Mouse (Mus musculus) MN1 (cell line): ENCODE data around the gene Insl5.

Experiments
- DNase-seq: peaks from one replicate; pipeline ENCODE4 v3.0.0-alpha.2; 2016; ENCODE audit warnings: low spot score

Insl5 gene

DNA sequence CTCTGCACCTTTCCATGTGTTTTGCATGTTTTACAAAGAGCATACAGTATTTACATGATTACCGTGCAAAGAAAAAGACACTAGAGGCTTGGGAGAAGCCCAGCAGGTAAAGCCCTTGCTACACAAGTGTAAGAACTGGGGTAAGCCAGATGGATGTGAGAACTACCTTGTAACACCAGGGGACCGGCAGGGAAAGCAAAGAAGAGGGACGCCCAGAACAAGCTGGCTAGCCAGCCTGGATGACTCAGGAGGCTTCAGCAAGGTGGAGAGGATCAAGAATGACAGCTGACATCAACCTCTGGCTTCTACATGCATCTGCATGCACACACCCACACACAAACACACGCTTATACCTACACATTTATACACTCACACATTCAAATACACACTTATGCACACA lies 36.6 kb downstream of the Insl5 start:
- DNase-seq = no peak

DNA sequence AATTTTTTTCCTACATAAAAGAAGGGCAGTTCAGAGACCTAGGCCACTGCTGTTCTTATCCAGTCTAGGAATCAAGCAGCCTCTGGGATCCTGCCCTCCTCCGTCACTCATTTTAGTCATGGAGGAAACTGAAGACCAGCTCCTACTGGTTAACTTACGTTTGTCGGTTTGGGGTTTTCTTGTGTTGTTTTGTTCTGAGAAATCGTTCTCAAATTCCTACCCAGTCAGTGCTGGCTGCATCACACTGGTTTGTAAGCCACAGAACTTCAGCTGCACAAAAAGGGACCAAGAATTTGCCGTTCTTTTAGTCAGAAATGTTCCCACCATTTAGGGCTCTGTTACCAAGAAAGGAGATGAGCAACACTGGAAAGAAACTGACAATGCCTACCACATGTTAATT lies 37.3 kb downstream of the Insl5 start:
- DNase-seq = no peak

DNA sequence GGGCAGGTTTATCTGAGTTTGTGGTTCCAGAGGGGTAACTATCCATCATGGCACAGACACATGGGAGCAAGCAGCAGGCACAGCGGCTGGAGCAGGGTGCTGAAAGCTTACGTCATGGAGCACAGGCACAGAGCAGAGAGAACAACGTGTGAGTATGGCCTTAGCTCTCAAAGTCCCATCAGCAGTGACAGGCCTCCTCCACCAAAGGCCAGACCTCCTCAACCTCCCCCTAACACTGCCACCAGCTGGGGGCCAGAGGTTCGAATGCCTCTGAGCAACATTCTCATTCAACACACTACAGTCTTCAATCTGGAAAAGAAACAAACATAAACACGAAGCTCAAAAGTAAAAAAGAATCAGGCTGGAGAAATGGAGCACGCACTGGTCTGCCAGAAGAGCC lies 38.1 kb downstream of the Insl5 start:
- no peak for DNase-seq

DNA sequence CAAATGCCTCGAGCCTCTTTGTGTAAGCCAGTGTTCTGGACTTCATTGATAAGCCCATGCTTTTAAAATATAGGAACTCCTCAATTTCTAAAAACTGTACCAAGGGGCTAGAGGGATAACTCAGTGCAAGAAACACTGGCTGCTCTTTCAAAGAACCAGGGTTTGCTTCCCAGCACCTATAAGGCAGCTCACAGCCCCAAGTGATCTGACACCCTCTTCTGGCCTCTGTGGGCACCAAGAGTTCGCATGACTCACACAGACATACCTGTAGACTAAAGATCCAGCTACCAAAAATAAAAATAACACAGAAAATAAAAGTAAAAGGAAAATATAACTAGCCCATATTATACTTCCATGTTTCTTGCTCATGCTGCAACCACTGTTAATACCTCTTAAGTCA lies 38.9 kb downstream of the Insl5 start:
- DNase-seq = no peak

DNA sequence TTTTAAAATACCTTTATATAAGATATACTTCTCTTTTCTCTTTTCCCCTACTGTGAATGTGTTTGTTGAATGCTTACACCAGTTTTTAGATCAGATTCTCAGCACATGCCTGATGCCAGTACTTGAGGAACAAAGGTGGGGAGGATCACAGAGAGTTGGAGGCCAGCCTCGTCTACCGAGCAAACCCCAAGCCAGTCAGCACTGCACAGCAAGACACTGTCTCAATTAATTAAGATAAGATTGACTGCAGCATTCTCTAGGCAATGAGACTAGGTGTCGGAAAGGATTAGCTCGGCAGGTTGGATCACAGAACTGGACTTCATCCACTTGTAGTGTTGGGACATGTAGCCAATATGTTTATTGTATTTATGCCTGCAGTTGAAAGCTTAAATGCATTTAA lies 39.3 kb downstream of the Insl5 start:
- no peak for DNase-seq

DNA sequence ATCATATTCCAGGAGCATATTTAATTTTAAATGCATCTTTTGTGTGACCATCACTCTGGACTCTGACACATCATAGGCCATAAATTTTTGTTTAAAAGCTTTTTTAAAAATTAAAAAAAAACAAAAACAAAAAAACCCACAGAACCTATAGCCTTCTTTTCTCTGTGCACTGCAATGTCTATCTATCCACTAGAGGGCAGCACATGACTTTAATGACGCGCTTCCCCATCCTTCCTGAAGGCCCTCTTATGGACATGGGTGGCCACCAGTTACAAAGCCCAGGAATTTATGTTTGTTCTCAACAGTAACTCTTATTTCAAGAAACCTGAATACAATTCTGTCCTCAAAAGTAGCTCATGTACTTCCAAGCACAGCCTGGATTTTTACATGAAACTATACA lies 39.7 kb downstream of the Insl5 start:
- DNase-seq = peak; percentile 65

DNA sequence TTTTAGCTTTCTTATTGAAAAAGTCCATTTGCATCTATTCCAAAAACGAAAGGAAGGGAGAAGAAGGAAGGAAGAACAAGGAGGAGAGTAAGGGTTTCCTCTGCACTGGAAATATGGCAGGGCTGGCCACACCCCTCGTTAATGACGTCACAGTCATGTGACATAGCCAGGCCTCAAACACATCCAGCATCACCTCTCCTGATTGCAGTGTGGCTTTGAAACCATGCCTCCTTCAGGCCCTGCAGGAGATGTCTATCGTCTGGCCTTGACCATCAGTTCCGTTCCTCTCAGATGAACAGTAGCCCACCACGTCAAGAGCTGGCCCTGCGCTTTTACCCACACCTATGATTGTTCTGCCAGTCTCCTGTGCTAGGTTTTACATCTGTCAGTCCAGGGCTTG lies 40.5 kb downstream of the Insl5 start:
- peak; percentile 14 for DNase-seq

DNA sequence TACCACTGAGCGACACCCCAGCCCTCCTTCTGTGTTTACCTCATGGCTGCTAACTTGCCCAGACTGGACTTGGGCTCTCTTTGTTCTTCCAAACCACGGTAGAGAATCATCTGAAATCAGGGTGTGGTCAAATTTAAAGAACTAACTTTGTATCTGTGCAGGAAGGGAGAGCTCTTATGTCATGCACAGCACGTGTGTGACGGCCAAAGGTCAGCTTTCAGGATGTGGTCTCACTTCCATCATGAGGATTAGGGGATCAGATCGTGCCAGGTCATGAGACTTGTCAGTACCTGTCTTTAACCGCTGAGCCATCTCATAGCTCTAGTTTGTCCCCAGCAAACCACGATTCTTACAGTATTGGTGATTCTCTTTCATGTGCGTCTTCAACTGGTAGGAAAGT lies 44.9 kb downstream of the Insl5 start:
- no peak for DNase-seq

DNA sequence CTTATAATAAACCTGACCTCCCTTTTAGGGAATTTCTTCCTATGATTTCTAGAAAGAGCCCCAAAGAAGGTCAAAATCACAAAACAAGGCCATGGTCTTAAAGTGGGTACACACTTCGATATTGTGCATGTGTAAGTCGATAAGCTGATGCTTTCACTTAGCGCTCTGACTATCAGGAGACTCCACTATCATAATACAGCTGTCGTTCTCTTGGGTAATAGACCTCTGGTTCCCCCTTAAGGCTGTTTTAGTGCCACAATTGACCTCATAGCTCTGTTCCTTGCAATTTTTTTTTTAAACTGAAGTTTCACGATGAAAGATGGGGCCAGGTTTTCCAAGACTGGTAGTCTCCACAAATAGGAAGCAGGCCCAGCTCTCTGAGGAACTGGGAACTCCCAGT lies 47.3 kb downstream of the Insl5 start:
- DNase-seq = peak; percentile 15

DNA sequence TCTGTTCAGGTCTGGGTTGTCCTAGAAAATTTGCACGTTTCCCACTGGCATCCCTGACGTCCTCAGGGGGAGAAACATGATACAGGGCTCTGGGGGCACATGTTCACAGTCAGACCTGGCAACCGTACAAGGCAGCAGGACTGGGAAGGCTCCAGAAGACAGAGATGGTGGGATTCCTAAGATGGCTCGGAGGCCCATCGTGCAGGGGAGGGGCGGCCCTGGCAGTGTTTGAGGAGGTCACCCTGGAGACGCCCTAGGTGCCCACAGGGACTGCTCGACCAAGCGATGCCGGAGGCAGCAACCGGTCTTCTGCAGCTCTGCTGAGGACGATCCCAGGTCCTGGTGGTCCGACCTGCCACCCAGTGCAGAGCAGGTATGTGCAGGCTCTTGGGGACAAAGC lies 48.2 kb downstream of the Insl5 start, which contains the start of gene Tctex1d1:
Tctex1d1 (plus strand) TSS at position 167 of the 400 bp plus-strand sequence.
- peak; percentile 16 for DNase-seq

DNA sequence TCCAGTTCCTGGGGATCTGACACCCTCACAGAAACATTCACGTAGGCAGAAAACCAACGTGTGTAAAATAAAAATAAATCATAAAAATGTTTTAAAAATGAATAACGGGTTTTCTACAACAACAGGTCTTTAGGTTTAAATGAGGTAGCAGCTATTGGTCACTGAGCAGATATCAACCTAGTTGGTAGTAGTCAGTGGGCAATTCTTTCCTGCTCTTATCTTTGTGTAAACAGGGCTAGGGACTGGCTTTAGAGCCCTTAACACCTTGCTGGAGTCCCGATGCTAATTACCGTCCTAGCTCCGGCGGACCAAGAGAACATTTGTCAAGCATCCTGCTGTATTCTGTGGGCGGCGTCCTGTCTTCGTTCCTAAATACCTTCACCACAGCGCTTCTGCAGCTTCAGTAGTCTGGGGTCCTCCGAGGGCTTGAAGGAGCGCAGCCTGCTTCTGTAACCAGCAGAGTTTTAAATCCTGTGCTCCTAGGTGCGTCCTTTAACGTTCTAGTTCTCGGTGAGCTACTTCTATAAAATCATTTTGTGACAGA lies 48.8 kb downstream of the Insl5 start:
- DNase-seq = no peak

DNA sequence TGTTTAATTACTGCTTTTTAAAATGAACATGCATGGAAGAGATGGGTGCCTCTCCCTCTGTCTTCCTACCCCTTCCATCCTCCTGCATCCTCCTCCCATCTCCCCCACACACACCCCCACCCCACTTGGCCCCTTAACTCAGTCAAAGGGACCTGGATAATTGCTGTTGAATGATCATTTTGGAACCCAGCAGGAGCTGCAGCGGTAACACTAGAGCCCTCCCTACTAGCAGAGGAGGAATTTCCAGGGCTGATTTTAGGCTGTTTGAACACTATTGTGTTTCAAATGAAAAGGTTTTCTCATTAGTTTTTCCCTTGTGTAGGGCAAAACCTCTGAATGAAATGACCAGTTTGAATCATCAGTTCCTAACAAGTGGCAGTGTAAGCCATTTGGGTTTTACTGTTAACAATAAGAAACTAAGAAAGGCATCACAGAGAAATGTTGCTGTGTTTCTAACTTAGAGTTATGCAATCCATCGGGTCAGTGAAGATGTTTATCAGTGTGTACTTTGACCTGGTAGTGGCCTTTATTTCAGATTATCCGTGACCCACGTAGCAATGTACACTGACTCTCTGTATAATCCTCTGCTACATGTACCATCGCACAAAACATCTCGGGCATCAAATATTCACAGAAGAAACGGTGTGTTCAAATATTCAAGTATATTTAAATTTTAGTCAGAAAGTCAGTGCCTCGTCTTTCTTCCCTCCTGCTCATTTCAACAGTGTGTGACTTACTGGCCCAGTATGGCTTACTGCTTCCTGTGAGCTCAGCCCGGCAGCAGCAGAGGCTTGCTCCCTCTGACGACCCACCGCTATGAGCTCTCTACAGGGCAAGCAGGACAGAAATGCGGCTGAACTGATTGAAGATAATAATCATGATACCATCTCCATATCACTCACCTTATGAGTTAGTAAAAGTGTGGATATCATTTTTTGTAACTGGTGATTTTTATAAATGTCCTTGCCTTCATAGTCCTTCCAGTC lies 50.1 kb downstream of the Insl5 start:
- no peak for DNase-seq

DNA sequence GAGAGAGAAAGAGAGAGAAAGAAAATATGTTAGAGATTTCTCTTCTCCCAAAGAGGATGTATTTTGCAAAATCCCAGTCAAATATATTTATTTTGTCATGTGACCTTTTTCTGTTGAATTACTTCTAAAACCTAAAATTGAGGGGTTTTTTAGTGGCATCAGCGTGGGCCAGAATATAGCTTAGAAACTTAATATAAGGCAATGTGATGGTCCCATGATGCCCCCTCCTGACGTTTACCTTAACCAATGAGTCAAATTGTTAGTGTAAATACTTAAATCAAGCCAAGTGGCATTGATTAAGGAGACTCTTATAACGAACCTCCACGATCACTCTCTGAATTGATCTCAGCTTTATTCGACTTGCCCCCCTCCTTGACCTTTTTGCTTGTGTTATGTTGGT lies 52.5 kb downstream of the Insl5 start:
- DNase-seq = no peak

DNA sequence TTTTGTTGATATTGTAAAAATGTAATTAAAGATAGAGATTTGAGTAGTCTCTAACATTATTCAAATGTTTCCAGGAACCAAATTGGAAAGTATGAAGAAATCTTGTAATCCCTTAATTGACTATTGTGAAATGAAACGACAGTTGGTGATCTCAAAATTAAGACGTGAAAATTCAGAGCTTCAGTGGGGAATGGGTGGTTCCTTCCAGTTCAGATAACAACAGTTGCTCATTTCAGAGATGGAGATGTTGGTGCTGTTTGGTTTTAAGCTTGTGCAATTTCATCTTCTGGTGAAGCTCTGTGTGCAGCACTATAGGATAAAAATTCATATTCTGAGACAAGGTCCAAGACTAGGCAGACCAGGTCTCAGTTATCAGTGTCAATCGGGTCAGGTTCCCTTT lies 54.6 kb downstream of the Insl5 start:
- no peak for DNase-seq

DNA sequence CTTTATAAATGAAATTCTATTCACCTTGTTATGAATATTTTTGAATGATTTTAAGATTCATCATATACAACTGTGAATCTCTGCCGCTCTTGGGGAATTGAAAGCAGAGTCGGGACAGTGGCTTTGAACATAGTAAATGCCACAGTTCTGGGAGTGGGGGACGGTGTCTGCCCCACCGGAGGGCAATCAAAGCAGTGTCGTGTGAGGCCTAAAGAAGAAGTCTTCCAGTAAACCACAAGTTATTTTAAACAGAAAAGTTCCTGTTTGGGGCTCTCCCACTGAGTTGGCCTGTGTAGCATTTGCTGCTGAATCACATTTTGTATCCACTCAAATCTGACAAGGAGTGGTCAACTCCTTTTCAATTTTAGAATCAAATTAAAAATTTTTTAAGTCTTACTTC lies 55.5 kb downstream of the Insl5 start:
- DNase-seq = no peak

DNA sequence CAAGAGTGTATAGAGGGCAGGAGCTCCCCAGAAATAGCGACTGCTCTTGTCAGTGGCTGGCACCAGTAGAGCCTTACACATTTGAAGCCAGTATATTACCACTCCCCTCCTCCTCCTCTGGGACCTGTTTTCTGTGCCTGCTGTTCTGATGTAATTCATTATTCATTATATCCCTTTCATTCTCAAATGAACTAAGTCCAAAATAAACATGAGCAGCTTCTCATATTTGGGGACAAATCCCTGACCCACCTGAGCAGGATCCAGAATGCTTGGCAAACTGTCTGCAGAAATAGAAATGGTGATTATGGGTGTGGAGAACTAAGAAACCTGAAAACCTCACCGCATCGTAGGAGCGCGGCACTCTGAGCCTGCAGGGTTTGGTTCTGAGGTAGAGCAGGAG lies 57.0 kb downstream of the Insl5 start:
- no peak for DNase-seq
